Mouse (Mus musculus) common myeloid progenitor, adult 5-6 weeks (primary cell): Measurements from ENCODE around the gene Gtf2a2. TPM values are rescaled to one million over a fixed set of nuclear protein-coding genes. Genes with fewer than 3 reads are reported as not detected.
A peak's percentile ranks its signal among the peaks of the same experiment; 100 is the strongest.

ENCODE experiments used
- ATAC-seq: replicated peaks from 2 replicates; pipeline ENCODE4 v1.8.0; 2016; ENCODE audit warnings: low read depth, mild to moderate bottlenecking, moderate TSS enrichment, inconsistent platforms; ENCODE audit not compliant: poor library complexity, severe bottlenecking
- total RNA-seq: library from RNA; stranded (forward); fragments of 200-1000, 187-1606 nt; gene quantifications from 2 replicates; pipeline ENCODE4 v1.2.3, GENCODE M21; 2017

The Gtf2a2 gene
- 119 and 156 TPM in 2 replicates for total RNA-seq

GRCm38 (mm10) chr9:70012408-70012901 is at the start of gene Gtf2a2:
TSS of gene Gtf2a2 (plus strand) at chr9:70012550.
- ATAC-seq, result peak; percentile 97

GRCm38 (mm10) chr9:69964370-69964769 is 48.0 kb upstream of the Gtf2a2 start:
- ATAC-seq, result no peak

DNA sequence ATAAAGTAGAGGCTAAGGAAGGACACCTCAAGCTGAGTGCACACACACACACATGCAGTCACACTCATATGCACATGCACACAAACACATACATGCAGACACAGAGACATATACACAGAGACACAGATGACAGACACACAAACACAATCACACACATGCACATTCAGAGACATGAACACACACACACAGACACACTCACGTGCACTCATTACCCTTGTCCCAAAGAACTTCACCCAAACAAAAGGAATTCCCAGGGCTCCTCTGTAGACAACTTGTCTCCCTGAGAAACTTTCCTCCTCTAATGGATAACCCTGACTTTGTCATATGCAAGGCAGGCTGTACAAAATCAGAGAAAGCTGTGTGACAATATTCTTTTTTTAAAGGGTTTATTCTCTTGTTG is 26.8 kb upstream of the Gtf2a2 start:
- no peak for ATAC-seq

GRCm38 (mm10) chr9:69986063-69986462 is 26.3 kb upstream of the Gtf2a2 start:
- no peak for ATAC-seq

DNA sequence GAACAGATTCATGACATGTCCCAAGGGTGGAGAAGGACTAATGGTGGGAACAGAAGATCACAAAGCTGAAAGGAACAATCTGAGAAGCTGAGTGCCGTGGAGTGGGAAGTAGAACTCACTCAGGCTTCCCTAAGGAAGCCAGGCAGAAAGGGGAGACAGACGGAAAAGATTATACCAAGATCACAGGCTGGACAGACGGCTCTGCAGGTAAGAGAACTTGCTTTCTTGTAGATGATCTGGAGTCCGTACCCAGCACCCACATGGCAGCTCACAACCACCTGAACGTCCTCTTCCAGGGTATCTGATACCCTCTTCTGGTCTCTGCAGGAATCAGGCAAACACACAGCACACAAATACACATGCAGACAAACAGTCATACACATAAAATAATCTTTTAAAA is 25.8 kb upstream of the Gtf2a2 start:
- ATAC-seq, result no peak

DNA sequence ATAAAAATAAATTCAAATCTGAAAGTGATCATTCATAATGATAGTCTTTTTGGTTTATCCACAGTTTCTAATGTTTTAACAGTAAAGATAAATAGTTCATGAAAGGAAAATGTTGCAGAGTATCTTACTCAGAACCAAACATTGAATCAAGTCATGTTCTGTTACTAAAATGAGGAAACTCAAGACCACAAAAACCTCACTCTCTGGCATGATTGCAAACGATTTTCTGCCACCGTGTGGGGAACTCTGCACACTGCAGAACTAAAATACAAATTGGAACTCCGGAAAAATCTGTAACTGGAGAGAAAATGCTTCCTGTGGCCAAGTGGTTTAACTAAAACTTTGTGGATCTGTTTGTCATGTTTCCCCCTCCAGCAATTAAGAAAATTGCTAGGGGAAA is 24.8 kb upstream of the Gtf2a2 start:
- ATAC-seq, result peak; percentile 76

DNA sequence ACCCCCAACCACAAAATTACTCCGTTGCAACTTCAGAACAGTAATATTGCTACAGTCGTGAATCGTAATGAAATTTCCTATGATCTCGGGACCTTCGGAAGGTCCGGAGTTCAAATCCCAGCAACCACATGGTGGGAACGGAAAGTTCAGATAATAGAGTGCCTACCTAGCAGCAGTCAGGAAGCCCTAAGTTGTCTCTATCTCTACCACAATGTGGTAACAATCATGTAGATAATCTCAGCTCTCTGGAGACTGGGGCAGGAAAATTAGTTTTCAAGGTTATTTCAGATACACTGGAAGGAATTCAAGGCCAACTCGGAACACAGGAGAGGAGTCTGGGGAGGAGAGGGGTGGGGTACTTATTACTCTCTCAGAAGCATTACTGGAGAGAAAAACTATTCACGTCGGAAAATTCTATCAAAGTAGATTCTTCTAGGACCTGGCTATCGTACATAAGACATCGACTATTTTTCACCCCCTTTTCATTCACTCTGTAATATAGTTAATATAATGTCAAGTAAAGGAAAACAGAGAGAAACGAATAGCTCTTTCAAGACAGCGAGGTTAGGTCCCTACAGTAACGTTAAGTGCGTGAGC is 23.5 kb upstream of the Gtf2a2 start:
- no peak for ATAC-seq

GRCm38 (mm10) chr9:69989303-69990121 is 22.8 kb upstream of the Gtf2a2 start, which contains the start of gene Bnip2:
TSS of gene Bnip2 (plus strand) at chr9:69989466.
- ATAC-seq, result peak; percentile 59

- no peak for ATAC-seq
Observed at GRCm38 (mm10) chr9:69990346-69990745, 22.0 kb upstream of the Gtf2a2 start.

DNA sequence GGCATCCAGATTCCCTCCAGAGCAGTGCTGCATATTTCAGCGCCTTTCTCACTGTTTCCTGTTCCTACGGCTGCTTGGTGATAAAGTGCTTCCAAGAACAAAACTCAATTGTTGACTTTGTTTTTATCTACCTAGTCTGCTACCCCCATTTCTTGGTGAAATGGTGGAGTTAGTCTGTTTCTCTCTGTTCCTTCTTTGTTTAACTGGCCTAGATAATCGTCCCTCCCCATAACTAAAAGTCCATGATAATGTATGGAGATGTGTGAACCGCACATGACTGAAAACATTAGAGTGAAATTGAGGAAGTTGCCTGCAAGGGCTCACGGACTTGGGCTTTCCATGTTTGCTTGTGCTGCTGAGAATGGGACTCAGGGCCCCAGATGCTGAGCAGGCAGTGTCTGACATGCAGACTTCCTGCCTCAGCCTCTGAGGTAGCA is 19.5 kb upstream of the Gtf2a2 start:
- ATAC-seq, result peak; percentile 59

GRCm38 (mm10) chr9:69993479-69993878 is 18.9 kb upstream of the Gtf2a2 start:
- no peak for ATAC-seq

DNA sequence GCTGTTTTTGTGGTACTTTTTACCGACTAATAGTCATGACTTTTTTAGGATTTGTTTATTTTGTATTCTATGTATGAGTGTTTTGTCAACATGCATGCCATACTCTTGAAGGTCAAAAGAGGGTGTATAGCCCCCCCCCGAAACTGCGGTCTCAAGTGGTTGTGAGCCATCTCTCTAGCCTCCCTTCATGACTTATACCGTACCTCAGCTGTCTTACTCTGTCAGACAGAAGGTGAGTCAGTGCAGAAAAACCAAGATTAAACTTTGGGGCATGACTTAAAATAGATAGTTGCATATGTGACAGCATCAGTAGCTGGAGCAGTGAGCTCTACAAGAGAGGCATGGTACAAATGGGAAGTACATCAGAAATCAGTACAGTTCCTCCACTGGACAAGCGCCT is 17.8 kb upstream of the Gtf2a2 start:
- no peak for ATAC-seq

- ATAC-seq, result no peak
Observed at GRCm38 (mm10) chr9:69999318-69999717, 13.0 kb upstream of the Gtf2a2 start.

DNA sequence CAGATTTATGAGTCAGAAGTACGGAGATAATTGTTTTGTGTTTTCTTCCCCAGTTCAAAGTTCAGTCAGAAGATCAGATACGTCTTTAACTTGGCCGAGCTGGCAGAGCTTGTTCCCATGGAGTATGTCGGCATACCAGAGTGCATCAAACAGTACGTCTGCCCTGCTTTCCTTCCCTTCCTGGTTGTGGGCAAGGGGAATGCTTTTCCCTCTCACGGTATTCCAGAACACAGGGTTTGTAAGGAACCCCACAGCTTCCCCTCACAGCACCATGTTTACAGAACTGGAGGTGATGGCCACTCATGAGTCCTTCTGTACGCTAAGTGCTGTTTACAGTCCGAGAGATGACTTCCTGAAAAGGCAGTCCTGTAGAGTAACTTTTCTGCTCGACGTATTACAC is 8.8 kb upstream of the Gtf2a2 start:
- no peak for ATAC-seq

GRCm38 (mm10) chr9:70006984-70007383 is 5.4 kb upstream of the Gtf2a2 start:
- ATAC-seq, result no peak

DNA sequence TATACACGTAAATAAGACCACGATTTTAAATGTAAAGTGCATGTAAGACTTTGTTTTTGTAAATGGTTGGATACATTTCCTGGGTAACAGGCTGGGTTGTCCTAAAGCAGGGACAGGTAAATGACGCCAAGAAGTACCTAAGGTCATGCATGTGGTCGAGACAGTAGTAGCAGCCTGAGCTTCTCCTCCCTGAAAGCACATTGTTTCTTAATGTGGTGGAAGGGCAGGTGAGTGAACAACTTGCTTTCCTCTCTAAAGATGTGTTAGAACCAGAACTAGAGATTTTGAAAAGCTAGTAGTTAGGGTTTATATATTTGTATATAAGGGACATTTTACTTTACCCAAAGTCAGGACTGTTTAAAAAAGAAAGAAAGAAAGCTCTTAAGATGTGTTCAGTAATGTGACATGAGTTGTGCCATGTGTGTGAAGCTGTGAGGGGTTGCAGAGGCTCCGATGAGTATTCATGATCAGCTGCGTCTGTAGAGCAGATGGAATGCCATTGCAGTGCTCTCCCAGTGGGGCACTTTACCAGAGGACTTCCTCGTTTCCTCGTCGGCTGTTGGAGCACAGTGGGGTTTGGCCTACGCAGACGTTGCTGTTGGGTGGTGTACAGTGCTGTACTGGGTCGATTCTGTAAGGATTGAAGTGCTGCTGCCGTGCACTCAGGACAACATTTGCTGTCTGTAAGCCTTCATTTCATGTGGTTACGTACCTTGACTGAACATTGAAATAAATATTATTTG is 4.7 kb upstream of the Gtf2a2 start:
- no peak for ATAC-seq

GRCm38 (mm10) chr9:70009754-70010304 is 2.5 kb upstream of the Gtf2a2 start:
- ATAC-seq, result 0 out of 2 replicates have a peak, but pooled peaks have one; percentile 7

DNA sequence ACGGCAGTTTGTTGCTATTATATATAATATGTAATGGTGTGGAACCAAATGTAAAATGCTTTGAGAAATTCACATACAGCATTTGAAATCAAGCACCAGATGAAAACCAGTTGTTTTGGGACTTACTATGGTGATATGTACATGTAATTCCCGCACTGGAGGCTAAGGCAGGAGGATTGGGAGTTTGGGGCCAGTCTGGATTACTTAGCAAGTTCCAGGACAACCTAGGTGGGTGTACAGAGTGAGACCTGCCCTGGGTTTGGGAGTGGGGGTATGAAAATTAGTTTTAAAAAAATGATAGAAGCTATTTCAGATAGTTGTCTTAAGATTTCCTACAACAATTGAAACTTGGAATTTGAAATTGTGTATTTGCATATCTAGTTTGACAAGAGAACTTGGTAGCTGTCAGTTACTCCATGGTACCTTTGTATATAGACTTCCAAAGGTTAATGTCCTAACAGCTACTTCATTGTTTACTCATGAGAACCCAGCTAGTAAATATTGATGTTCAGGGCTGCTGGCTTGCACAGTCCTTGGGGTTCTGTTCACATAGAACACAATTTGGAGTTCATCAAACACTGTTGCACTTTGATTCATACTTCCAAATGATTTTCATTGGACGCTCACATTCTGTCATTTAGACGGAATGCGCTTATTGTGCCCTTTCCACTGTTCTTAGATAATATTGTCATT is 1.4 kb upstream of the Gtf2a2 start:
- ATAC-seq, result no peak

GRCm38 (mm10) chr9:70011537-70012407 is 578 bp upstream of the Gtf2a2 start:
- no peak for ATAC-seq
